Mouse (Mus musculus) heart, postnatal 0 days (tissue): ENCODE measurements around the gene Trappc12. TPM values are rescaled to one million over a fixed set of nuclear protein-coding genes. Genes with fewer than 3 reads are reported as not detected.
A peak's percentile ranks its signal among the peaks of the same experiment; 100 is the strongest.

ENCODE experiments used
- ATAC-seq: fragments of 200-750 bp; cut with Nextera tagmentation; 2 replicates; pipeline ENCODE4 v1.8.0; 2017; ENCODE audit warnings: low read depth, moderate number of reproducible peaks, moderate library complexity; ENCODE audit not compliant: insufficient read depth
- DNase-seq: peaks from one replicate; pipeline ENCODE4 v3.0.0-alpha.2; 2016; ENCODE audit warnings: low spot score
- H3K27ac ChIP-seq: fragments of 300-500 bp; sonication (generic); 2 replicates; pipeline ENCODE4 v1.5.1; 2014; ENCODE audit warnings: low read depth, mild to moderate bottlenecking
- H3K27me3 ChIP-seq: fragments of 300-500 bp; sonication (generic); 2 replicates; pipeline ENCODE4 v1.6.1; 2014; ENCODE audit warnings: low read length, mixed read lengths; ENCODE audit not compliant: control insufficient read depth, insufficient read depth
- H3K36me3 ChIP-seq: fragments of 300-500 bp; sonication (generic); replicated peaks from 2 replicates; pipeline ENCODE4 v1.6.1; 2014; ENCODE audit warnings: low read length, mixed read lengths; ENCODE audit not compliant: control insufficient read depth, insufficient read depth
- H3K4me1 ChIP-seq: fragments of 300-500 bp; sonication (generic); 2 replicates; pipeline ENCODE4 v1.6.1; 2014; ENCODE audit warnings: antibody characterized with exemption; ENCODE audit not compliant: control insufficient read depth, insufficient read depth
- H3K4me2 ChIP-seq: fragments of 300-500 bp; sonication (generic); 2 replicates; pipeline ENCODE4 v1.6.1; 2014; ENCODE audit warnings: low read depth, mild to moderate bottlenecking, low read length, moderate library complexity
- H3K4me3 ChIP-seq: fragments of 300-500 bp; sonication (generic); 2 replicates; pipeline ENCODE4 v1.5.1; 2014; ENCODE audit warnings: low read depth, low read length
- H3K9ac ChIP-seq: fragments of 300-500 bp; sonication (generic); replicated peaks from 2 replicates; pipeline ENCODE4 v1.6.1; 2014; ENCODE audit warnings: low read depth, low read length, mixed read lengths
- H3K9me3 ChIP-seq: fragments of 300-500 bp; sonication (generic); replicated peaks from 2 replicates; pipeline ENCODE4 v1.6.1; 2016; ENCODE audit warnings: low read length; ENCODE audit not compliant: control insufficient read depth
- CTCF ChIP-seq: IDR thresholded peaks from 2 replicates; pipeline ENCODE4 v1.5.1; 2016; ENCODE audit warnings: antibody characterized with exemption, control low read depth, low read depth
- EP300 ChIP-seq: IDR thresholded peaks from 2 replicates; pipeline ENCODE4 v1.6.1; 2016; ENCODE audit warnings: antibody characterized with exemption, low read depth
- WGBS: fragments of 180-500 bp; shearing (Covaris S2); extraction: QIAGEN DNeasy Blood & Tissue Kit; methylation state at CpG from one replicate; pipeline ENCODE4 v1.1.7; 2014; 5-methylcytosine and 5-hydroxymethylcytosine counted together
- polyA plus RNA-seq: library from polyadenylated mRNA; unstranded; fragments of >200 nt; fragmentation: Nextera tagmentation; extraction: Ambion mirVana; gene quantifications from 2 replicates; pipeline ENCODE4 v1.2.1, GENCODE M21; 2015
- total RNA-seq: library from RNA; depleted of rRNA; stranded (reverse); fragments of >200 nt; gene quantifications from 2 replicates; pipeline ENCODE4 v1.2.3, GENCODE M21; 2014; ENCODE audit warnings: low replicate concordance

Gene Trappc12
- total and polyA plus RNA-seq, 2 experiments from 2014 or later, result 21.6 to 41.4 TPM

- Histone ChIP-seq H3K27me3 (no peaks in the 10 kb centered on the region), H3K9me3 (no peaks in the 10 kb centered on the region), H3K27ac (no peak overlapping the region), H3K4me3 (no peak overlapping the region), H3K4me2 (no peak overlapping the region), H3K36me3 (peaks cover 15% of the 10 kb centered on the region), H3K4me1 (no peaks in the 10 kb centered on the region; the same call in 1 of the 2 replicates), H3K9ac (no peak overlapping the region)
- WGBS, result 89% methylated on average over 11 of the region's 11 CpGs
- no peak for ATAC-seq
- DNase-seq, result no peak
- no peak for TF ChIP-seq EP300
- no peak for TF ChIP-seq CTCF
Observed at GRCm38 (mm10) chr12:28701302-28701701, 49.0 kb downstream of the Trappc12 start.

- 34% methylated on average over 19 of the region's 19 CpGs for WGBS
- no peak overlapping the region for H3K9ac ChIP-seq
Observed at GRCm38 (mm10) chr12:28700561-28701025, 49.7 kb downstream of the Trappc12 start.

GRCm38 (mm10) chr12:28700101-28700511, 50.2 kb downstream of the Trappc12 start:
- no peaks in the 10 kb centered on the region; the same call in 1 of the 2 replicates for H3K4me1 ChIP-seq
- H3K4me3 ChIP-seq, result no peak overlapping the region
- no peak overlapping the region for H3K4me2 ChIP-seq
- ATAC-seq (peak; percentile 29), DNase-seq (no peak)
- H3K9ac ChIP-seq, result no peak overlapping the region
- no peaks in the 10 kb centered on the region for H3K9me3 ChIP-seq
- H3K27me3 ChIP-seq, result no peaks in the 10 kb centered on the region
- H3K36me3 ChIP-seq, result peaks cover 25% of the 10 kb centered on the region
- peak overlapping the region; percentile 81 for H3K27ac ChIP-seq
- TF ChIP-seq CTCF (no peak), EP300 (no peak)
- WGBS, result 19% methylated on average over 3 of the region's 3 CpGs

More at GRCm38 (mm10) chr12:28700561-28701025, 49.7 kb downstream of the Trappc12 start:
- TF ChIP-seq CTCF (no peak), EP300 (peak; percentile 72)
- Histone ChIP-seq H3K36me3 (peaks cover 20% of the 10 kb centered on the region), H3K27ac (peak overlapping the region; percentile 81), H3K4me2 (no peak overlapping the region), H3K27me3 (no peaks in the 10 kb centered on the region), H3K4me3 (no peak overlapping the region), H3K9me3 (no peaks in the 10 kb centered on the region), H3K4me1 (no peaks in the 10 kb centered on the region; the same call in 1 of the 2 replicates)
- DNase-seq (peak; percentile 77), ATAC-seq (peak; percentile 92)

GRCm38 (mm10) chr12:28699656-28700055, 50.6 kb downstream of the Trappc12 start:
- TF ChIP-seq EP300 (no peak), CTCF (peak; percentile 93)
- no peaks in the 10 kb centered on the region for H3K9me3 ChIP-seq
- no peaks in the 10 kb centered on the region for H3K27me3 ChIP-seq
- peak overlapping the region; percentile 81 for H3K27ac ChIP-seq
- ATAC-seq, result no peak
- H3K4me2 ChIP-seq, result no peak overlapping the region
- no peaks in the 10 kb centered on the region; the same call in 1 of the 2 replicates for H3K4me1 ChIP-seq
- no peak overlapping the region for H3K4me3 ChIP-seq
- H3K9ac ChIP-seq, result no peak overlapping the region
- 14% methylated on average over 6 of the region's 6 CpGs for WGBS
- peaks cover 25% of the 10 kb centered on the region for H3K36me3 ChIP-seq
- DNase-seq, result peak; percentile 57

- DNase-seq, result no peak
- no peaks in the 10 kb centered on the region; the same call in 1 of the 2 replicates for H3K4me1 ChIP-seq
- no peak overlapping the region for H3K27ac ChIP-seq
- H3K27me3 ChIP-seq, result no peaks in the 10 kb centered on the region
- peaks cover 25% of the 10 kb centered on the region for H3K36me3 ChIP-seq
- 73% methylated on average over 5 of the region's 5 CpGs for WGBS
- H3K4me2 ChIP-seq, result no peak overlapping the region
- H3K9me3 ChIP-seq, result no peaks in the 10 kb centered on the region
- H3K9ac ChIP-seq, result no peak overlapping the region
- TF ChIP-seq CTCF, result no peak
- TF ChIP-seq EP300, result no peak
- no peak for ATAC-seq
- H3K4me3 ChIP-seq, result no peak overlapping the region
Observed at GRCm38 (mm10) chr12:28699086-28699485, 51.2 kb downstream of the Trappc12 start.
